Mouse (Mus musculus) stomach, embryonic 16.5 days (tissue): ENCODE data around the gene Dnajb7. TPM values are rescaled to one million over a fixed set of nuclear protein-coding genes. Genes with fewer than 3 reads are reported as not detected.
"Not testable (repeated sequence)": the region's sequence is repeated elsewhere in the genome, so short reads cannot be mapped to it uniquely, and the experiment has no call there.

Source experiments
- ATAC-seq: fragments of 200-750 bp; cut with Nextera tagmentation; 2 replicates; pipeline ENCODE4 v1.8.0; 2017; ENCODE audit warnings: moderate number of reproducible peaks, moderate TSS enrichment; ENCODE audit not compliant: insufficient read depth, low FRiP score
- H3K27ac ChIP-seq: fragments of 300-500 bp; sonication (generic); 2 replicates; pipeline ENCODE4 v1.5.1; 2014; ENCODE audit warnings: low read length
- H3K27me3 ChIP-seq: fragments of 300-500 bp; sonication (generic); 2 replicates; pipeline ENCODE4 v1.6.1; 2014; ENCODE audit warnings: low read length, control low read depth, mixed read lengths; ENCODE audit not compliant: control insufficient read depth, insufficient read depth
- H3K36me3 ChIP-seq: fragments of 300-500 bp; sonication (generic); 2 replicates; pipeline ENCODE4 v1.6.1; 2014; ENCODE audit warnings: low read length; ENCODE audit not compliant: control insufficient read depth, insufficient read depth
- H3K4me1 ChIP-seq: fragments of 300-500 bp; sonication (generic); 2 replicates; pipeline ENCODE4 v1.6.1; 2014; ENCODE audit warnings: low read length, control low read depth, mixed read lengths; ENCODE audit not compliant: control insufficient read depth, insufficient read depth
- H3K4me2 ChIP-seq: fragments of 300-500 bp; sonication (generic); 2 replicates; pipeline ENCODE4 v1.6.1; 2014; ENCODE audit warnings: low read depth, low read length, mixed read lengths
- H3K4me3 ChIP-seq: fragments of 300-500 bp; sonication (generic); replicated peaks from 2 replicates; pipeline ENCODE4 v1.5.1; 2014; ENCODE audit warnings: mild to moderate bottlenecking, low read length
- H3K9ac ChIP-seq: fragments of 300-500 bp; sonication (generic); 2 replicates; pipeline ENCODE4 v1.6.1; 2014; ENCODE audit warnings: low read length
- H3K9me3 ChIP-seq: fragments of 300-500 bp; sonication (generic); replicated peaks from 2 replicates; pipeline ENCODE4 v1.6.1; 2016; ENCODE audit warnings: low read length, control low read depth; ENCODE audit not compliant: control insufficient read depth
- WGBS: fragments of 180-500 bp; shearing (Covaris S2); extraction: QIAGEN DNeasy Blood & Tissue Kit; methylation state at CpG from one replicate; pipeline ENCODE4 v1.1.7; 2014; 5-methylcytosine and 5-hydroxymethylcytosine counted together
- polyA plus RNA-seq: library from polyadenylated mRNA; unstranded; fragments of >200 nt; fragmentation: Nextera tagmentation; extraction: Ambion mirVana; gene quantifications from 2 replicates; pipeline ENCODE4 v1.2.1, GENCODE M21; 2015

Dnajb7 gene
- polyA plus RNA-seq, 1 experiment from 2014 or later = 2.2 TPM

GRCm38 (mm10) chr15:81418065-81418464 is 10.0 kb upstream of the Dnajb7 start:
- no peak overlapping the region for H3K9ac ChIP-seq
- WGBS = 86% methylated on average over 4 of the region's 4 CpGs
- H3K27ac ChIP-seq = no peak overlapping the region
- H3K9me3 ChIP-seq = no peaks in the 10 kb centered on the region
- no peak overlapping the region for H3K4me3 ChIP-seq
- no peak overlapping the region for H3K4me2 ChIP-seq
- no peak for ATAC-seq
- H3K27me3 ChIP-seq = no peaks in the 10 kb centered on the region
- H3K36me3 ChIP-seq = no peaks in the 10 kb centered on the region
- peaks cover 8% of the 10 kb centered on the region; the same call in 1 of the 2 replicates for H3K4me1 ChIP-seq

- H3K27ac ChIP-seq, H3K9me3 ChIP-seq, H3K4me1 ChIP-seq, H3K27me3 ChIP-seq, H3K36me3 ChIP-seq: not testable (repeated sequence)
- Histone ChIP-seq H3K4me2 (peak overlapping the region; percentile 59), H3K4me3 (peak overlapping the region; percentile 36), H3K9ac (peak overlapping the region; percentile 41)
- peak; percentile 93 for ATAC-seq
- WGBS = 7% methylated on average over 22 of the region's 22 CpGs
Observed at GRCm38 (mm10) chr15:81416763-81417310, 8.7 kb upstream of the Dnajb7 start.

- no peaks in the 10 kb centered on the region for H3K27me3 ChIP-seq
- H3K9me3 ChIP-seq = no peaks in the 10 kb centered on the region
- H3K36me3 ChIP-seq = no peaks in the 10 kb centered on the region
- no peak overlapping the region for H3K27ac ChIP-seq
- H3K4me2 ChIP-seq = no peak overlapping the region
- no peak overlapping the region for H3K4me3 ChIP-seq
- peaks cover 5% of the 10 kb centered on the region; the same call in 1 of the 2 replicates for H3K4me1 ChIP-seq
- 78% methylated on average over 3 of the region's 3 CpGs for WGBS
- H3K9ac ChIP-seq = no peak overlapping the region
- ATAC-seq = no peak
Observed at GRCm38 (mm10) chr15:81405008-81405407, 3.1 kb downstream of the Dnajb7 start.

- peak; percentile 100 for ATAC-seq
- Histone ChIP-seq H3K27ac (peak within 1 kb of the TSS; percentile 96), H3K9ac (peak within 1 kb of the TSS; percentile 97), H3K36me3 (no peaks in the 10 kb centered on the region), H3K4me1 (peaks cover 22% of the 10 kb centered on the region), H3K9me3 (no peaks in the 10 kb centered on the region), H3K27me3 (no peaks in the 10 kb centered on the region), H3K4me3 (peak within 1 kb of the TSS; percentile 100), H3K4me2 (peak within 1 kb of the TSS; percentile 80)
- under 1% methylated on average over 49 of the region's 50 CpGs for WGBS
Observed at GRCm38 (mm10) chr15:81399638-81400315, 8.3 kb downstream of the Dnajb7 start, which contains the start of the genes St13 and Xpnpep3. St13 (minus strand) TSS chr15:81400077. Xpnpep3 (plus strand) TSS chr15:81400138.

- Histone ChIP-seq H3K27ac (peak overlapping the region; percentile 96), H3K27me3 (no peaks in the 10 kb centered on the region), H3K4me1 (peaks cover 22% of the 10 kb centered on the region), H3K36me3 (no peaks in the 10 kb centered on the region), H3K9ac (peak overlapping the region; percentile 97), H3K4me3 (peak overlapping the region; percentile 100), H3K4me2 (peak overlapping the region; percentile 80), H3K9me3 (no peaks in the 10 kb centered on the region)
- peak; percentile 65; the same call in 1 of the 2 replicates for ATAC-seq
- WGBS = under 1% methylated on average over 21 of the region's 21 CpGs
Observed at GRCm38 (mm10) chr15:81399297-81399637, 8.8 kb downstream of the Dnajb7 start.

- H3K4me3 ChIP-seq = peak overlapping the region; percentile 100
- H3K27ac ChIP-seq = no peak overlapping the region
Observed at GRCm38 (mm10) chr15:81398189-81398588, 9.9 kb downstream of the Dnajb7 start.

GRCm38 (mm10) chr15:81394211-81394915 is 13.7 kb downstream of the Dnajb7 start:
- no peak for ATAC-seq
- Histone ChIP-seq H3K27ac (no peak overlapping the region), H3K4me1 (peaks cover 17% of the 10 kb centered on the region), H3K9me3 (no peaks in the 10 kb centered on the region), H3K27me3 (no peaks in the 10 kb centered on the region), H3K4me3 (no peak overlapping the region), H3K9ac (no peak overlapping the region), H3K36me3 (peaks cover 5% of the 10 kb centered on the region), H3K4me2 (no peak overlapping the region)
- WGBS = 76% methylated on average over 8 of the region's 8 CpGs

More at GRCm38 (mm10) chr15:81398189-81398588, 9.9 kb downstream of the Dnajb7 start:
- Histone ChIP-seq H3K4me1 (peaks cover 22% of the 10 kb centered on the region), H3K4me2 (peak overlapping the region; percentile 80), H3K27me3 (no peaks in the 10 kb centered on the region), H3K36me3 (no peaks in the 10 kb centered on the region), H3K9ac (peak overlapping the region; percentile 97), H3K9me3 (no peaks in the 10 kb centered on the region)
- ATAC-seq = no peak

GRCm38 (mm10) chr15:81392997-81393396 is 15.1 kb downstream of the Dnajb7 start:
- Histone ChIP-seq H3K9ac (no peak overlapping the region), H3K4me2 (no peak overlapping the region), H3K36me3 (peaks cover 12% of the 10 kb centered on the region), H3K4me3 (no peak overlapping the region), H3K27ac (no peak overlapping the region), H3K27me3 (no peaks in the 10 kb centered on the region), H3K4me1 (peaks cover 12% of the 10 kb centered on the region; the same call in 1 of the 2 replicates), H3K9me3 (no peaks in the 10 kb centered on the region)
- no peak for ATAC-seq

GRCm38 (mm10) chr15:81386327-81386726 is 21.8 kb downstream of the Dnajb7 start:
- 92% methylated on average over 5 of the region's 5 CpGs for WGBS
- H3K27me3 ChIP-seq = no peaks in the 10 kb centered on the region
- ATAC-seq = no peak
- H3K36me3 ChIP-seq = peaks cover 30% of the 10 kb centered on the region
- no peaks in the 10 kb centered on the region for H3K4me1 ChIP-seq
- no peak overlapping the region for H3K9ac ChIP-seq
- H3K9me3 ChIP-seq = no peaks in the 10 kb centered on the region
- H3K27ac ChIP-seq = no peak overlapping the region
- H3K4me2 ChIP-seq = no peak overlapping the region
- H3K4me3 ChIP-seq = no peak overlapping the region
